11 mouse cellular contexts compared by ENCODE assay signal in the genomic region with DNA sequence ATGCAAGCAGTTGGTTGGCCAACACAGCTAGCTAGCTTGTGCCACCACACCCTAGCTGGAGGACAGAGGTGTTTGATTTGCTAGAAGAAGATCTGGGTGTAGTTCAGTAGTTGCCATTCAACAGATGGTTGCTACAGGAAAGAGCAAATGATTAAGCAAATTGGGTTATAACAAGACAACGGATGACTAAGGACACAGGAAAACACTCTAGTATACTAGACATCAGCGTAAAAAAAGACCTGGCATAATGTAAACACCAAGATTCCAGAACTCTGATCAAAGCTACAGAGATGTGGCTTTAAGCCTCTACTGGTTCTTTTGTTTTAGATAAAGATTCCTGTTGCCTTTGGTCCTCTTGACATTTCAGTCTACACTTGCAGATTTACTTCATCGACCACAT. TPM values are rescaled to one million over a fixed set of nuclear protein-coding genes. Genes with fewer than 3 reads are reported as not detected.
A peak's percentile ranks its signal among the peaks of the same experiment; 100 is the strongest.
DNase-seq lines count a peak whose midpoint lies in the region; ATAC-seq lines count a peak whose summit lies in the region.
"Had no signal": no experiment of that assay in that cellular context is flagged by ENCODE, and none has a peak within 500 bp of the region (broad histone marks: within the 10 kb centered on the region; RNA-seq: fewer than 3 reads in every experiment).

No protein-coding gene starts in this region.

- H3K9ac ChIP-seq in kidney, embryonic 16.5 days (replicated peaks; ENCODE audit: low read length), result no peak overlapping the region
- peak overlapping the region; percentile 69; the same call in 1 of the 2 replicates for H3K9ac ChIP-seq in liver, embryonic 13.5 days

- no peaks in the 10 kb centered on the region for H3K36me3 ChIP-seq in kidney, embryonic 16.5 days (ENCODE audit: insufficient read depth, low read length)
- H3K36me3 ChIP-seq in liver, embryonic 13.5 days, result peaks cover 5% of the 10 kb centered on the region; the same call in 1 of the 2 replicates

- H3K4me3 ChIP-seq in kidney, embryonic 16.5 days (ENCODE audit: low read length), result no peak overlapping the region
- H3K4me3 ChIP-seq in brown adipose tissue, adult 24 weeks (ENCODE audit: insufficient read depth, low read depth, low read length), result no peak overlapping the region
- H3K4me3 ChIP-seq in liver, embryonic 13.5 days (replicated peaks), result no peak overlapping the region

- ATAC-seq in kidney, embryonic 16.5 days (ENCODE audit: low FRiP score, low TSS enrichment), result no peak
- no peak for ATAC-seq in liver, embryonic 13.5 days (ENCODE audit: low read depth)

- H3K4me2 ChIP-seq in kidney, embryonic 16.5 days (replicated peaks; ENCODE audit: low read depth, low read length), result no peak overlapping the region
- peak overlapping the region; percentile 68; the same call in 1 of the 2 replicates for H3K4me2 ChIP-seq in liver, embryonic 13.5 days

- WGBS in kidney, embryonic 16.5 days, result 63% methylated on average over 3 of the region's 3 CpGs
- 48% methylated on average over 3 of the region's 3 CpGs for WGBS in liver, embryonic 13.5 days (ENCODE audit: insufficient replicate concordance)

- H3K4me1 ChIP-seq in kidney, embryonic 16.5 days (ENCODE audit: insufficient read depth, low read length), result peaks cover 25% of the 10 kb centered on the region
- H3K4me1 ChIP-seq in brown adipose tissue, adult 24 weeks (ENCODE audit: control insufficient read depth, insufficient read depth, insufficient read length, low read length), result peaks cover 8% of the 10 kb centered on the region; the same call in 1 of the 2 replicates
- H3K4me1 ChIP-seq in liver, embryonic 13.5 days (replicated peaks), result peaks cover 32% of the 10 kb centered on the region

- H3K9me3 ChIP-seq in kidney, embryonic 16.5 days (ENCODE audit: low read length), result peaks cover 6% of the 10 kb centered on the region; the same call in 1 of the 2 replicates
- no peaks in the 10 kb centered on the region for H3K9me3 ChIP-seq in liver, embryonic 13.5 days (replicated peaks)
- H3K9me3 ChIP-seq: forebrain, embryonic 12.5 days had no signal

- no peaks in the 10 kb centered on the region for H3K27me3 ChIP-seq in kidney, embryonic 16.5 days (ENCODE audit: insufficient read depth, low read length)
- no peaks in the 10 kb centered on the region for H3K27me3 ChIP-seq in liver, embryonic 13.5 days

- H3K27ac ChIP-seq in kidney, embryonic 16.5 days (ENCODE audit: low read length), result peak overlapping the region; percentile 35; the same call in 1 of the 2 replicates
- peak overlapping the region; percentile 75 for H3K27ac ChIP-seq in brown adipose tissue, adult 24 weeks (replicated peaks; ENCODE audit: low read depth, low read length)
- no peak overlapping the region for H3K27ac ChIP-seq in liver, embryonic 13.5 days

- DNase-seq in cerebellum, adult 9-10 months, result peak; percentile 38
- no peak for DNase-seq in cerebellum, adult 11 months
- no peak for DNase-seq in kidney, postnatal 10 days
- DNase-seq in liver, embryonic 13.5 days, result no peak
- DNase-seq in right cerebral cortex, adult 18-20 months, result no peak
- no peak for DNase-seq in layer of hippocampus, postnatal 10 days (ENCODE audit: low spot score in 2 of 2)
- DNase-seq: gastrocnemius, postnatal 36 days; right cerebral cortex, postnatal 14 days had no signal

RNA-seq across cellular contexts. Expression of gene Bcl10, which starts 0.4 kb away (rescaled TPM):
- 53.5 and 56.2 TPM in 2 replicates for polyA plus RNA-seq in kidney, embryonic 16.5 days (2015; fragmentation: Nextera tagmentation; extraction: Ambion mirVana)
- polyA plus RNA-seq in brown adipose tissue, adult 24 weeks (2012; ENCODE audit: insufficient read depth, insufficient read length, missing spikeins), result 14.5 and 17.8 TPM in 2 replicates
- 21.4 and 24.8 TPM in 2 replicates for polyA plus RNA-seq in liver, embryonic 13.5 days (2015; fragmentation: Nextera tagmentation; extraction: Ambion mirVana)
- 10 to 100 TPM; 16.8 to 17.5 TPM for total RNA-seq in layer of hippocampus, postnatal 10 days (2021)

RNA-seq across cellular contexts. Expression of gene 2410004B18Rik, which starts 14.8 kb away (rescaled TPM):
- 46.0 and 51.9 TPM in 2 replicates for polyA plus RNA-seq in kidney, embryonic 16.5 days (2015; fragmentation: Nextera tagmentation; extraction: Ambion mirVana)
- polyA plus RNA-seq in brown adipose tissue, adult 24 weeks (2012; ENCODE audit: insufficient read depth, insufficient read length, missing spikeins), result 18.1 and 19.4 TPM in 2 replicates
- polyA plus RNA-seq in liver, embryonic 13.5 days (2015; fragmentation: Nextera tagmentation; extraction: Ambion mirVana), result 20.6 and 25.4 TPM in 2 replicates
- 10 to 100 TPM; 35.8 to 44.8 TPM for total RNA-seq in layer of hippocampus, postnatal 10 days (2021)
